Mouse (Mus musculus) embryonic facial prominence, embryonic 14.5 days (tissue): Measurements from ENCODE around the gene Fbxo45. TPM values are rescaled to one million over a fixed set of nuclear protein-coding genes. Genes with fewer than 3 reads are reported as not detected.

ENCODE experiments used
- ATAC-seq: fragments of 200-750 bp; cut with Nextera tagmentation; 2 replicates; pipeline ENCODE4 v1.8.0; 2017; ENCODE audit warnings: low read depth, moderate number of reproducible peaks, moderate TSS enrichment
- DNase-seq: peaks from one replicate; pipeline ENCODE4 v3.0.0-alpha.2; 2015; ENCODE audit warnings: low spot score
- H3K27ac ChIP-seq: fragments of 300-500 bp; sonication (generic); replicated peaks from 2 replicates; pipeline ENCODE4 v1.5.1; 2014; ENCODE audit warnings: low read depth, mild to moderate bottlenecking, low read length, moderate library complexity
- H3K27me3 ChIP-seq: fragments of 300-500 bp; sonication (generic); replicated peaks from 2 replicates; pipeline ENCODE4 v1.6.1; 2014; ENCODE audit warnings: low read length; ENCODE audit not compliant: control insufficient read depth, insufficient read depth
- H3K36me3 ChIP-seq: fragments of 300-500 bp; sonication (generic); 2 replicates; pipeline ENCODE4 v1.6.1; 2014; ENCODE audit warnings: low read length, mixed read lengths; ENCODE audit not compliant: control insufficient read depth, insufficient read depth
- H3K4me1 ChIP-seq: fragments of 300-500 bp; sonication (generic); 2 replicates; pipeline ENCODE4 v1.6.1; 2014; ENCODE audit warnings: antibody characterized with exemption, low read length; ENCODE audit not compliant: control insufficient read depth, insufficient read depth
- H3K4me2 ChIP-seq: fragments of 300-500 bp; sonication (generic); 2 replicates; pipeline ENCODE4 v1.6.1; 2014; ENCODE audit warnings: low read depth, mild to moderate bottlenecking, low read length, moderate library complexity, mixed read lengths
- H3K4me3 ChIP-seq: fragments of 300-500 bp; sonication (generic); 2 replicates; pipeline ENCODE4 v1.5.1; 2014; ENCODE audit warnings: low read depth, mild to moderate bottlenecking, low read length
- H3K9ac ChIP-seq: fragments of 300-500 bp; sonication (generic); 2 replicates; pipeline ENCODE4 v1.6.1; 2014; ENCODE audit warnings: low read depth, mild to moderate bottlenecking, low read length, moderate library complexity, mixed read lengths
- H3K9me3 ChIP-seq: fragments of 300-500 bp; sonication (generic); 2 replicates; pipeline ENCODE4 v1.6.1; 2016; ENCODE audit warnings: low read length; ENCODE audit not compliant: control insufficient read depth
- WGBS: fragments of 180-500 bp; shearing (Covaris S2); extraction: QIAGEN DNeasy Blood & Tissue Kit; methylation state at CpG from one replicate; pipeline ENCODE4 v1.1.7; 2014; 5-methylcytosine and 5-hydroxymethylcytosine counted together
- microRNA counts: library from miRNA; unstranded; fragments of <30 nt; microRNA quantifications from one replicate; lab custom pipeline; 2017
- microRNA-seq: library from miRNA; unstranded; fragments of <30 nt; microRNA quantifications from one replicate; pipeline ENCODE4, GENCODE M21; 2016; ENCODE audit warnings: borderline number of aligned reads
- polyA plus RNA-seq: library from polyadenylated mRNA; unstranded; fragments of >200 nt; fragmentation: Nextera tagmentation; extraction: Ambion mirVana; gene quantifications from 2 replicates; pipeline ENCODE4 v1.2.1, GENCODE M21; 2014

Gene Fbxo45
- polyA plus RNA-seq, 1 experiment from 2014 or later, result 14.0 TPM

GRCm38 (mm10) chr16:32190011-32190441 is 56.9 kb downstream of the Fbxo45 start:
- Histone ChIP-seq H3K4me2 (no peak overlapping the region), H3K36me3 (no peaks in the 10 kb centered on the region)
- DNase-seq, result no peak

GRCm38 (mm10) chr16:32189109-32189508 is 57.8 kb downstream of the Fbxo45 start:
- Histone ChIP-seq H3K4me2 (no peak overlapping the region), H3K9ac (no peak overlapping the region), H3K9me3 (no peaks in the 10 kb centered on the region), H3K4me1 (no peaks in the 10 kb centered on the region), H3K36me3 (no peaks in the 10 kb centered on the region), H3K27me3 (no peaks in the 10 kb centered on the region), H3K27ac (no peak overlapping the region), H3K4me3 (no peak overlapping the region)
- DNase-seq (no peak), ATAC-seq (no peak)
- 46% methylated on average over 6 of the region's 6 CpGs for WGBS

More at GRCm38 (mm10) chr16:32190011-32190441, 56.9 kb downstream of the Fbxo45 start:
- ATAC-seq, result no peak
- Histone ChIP-seq H3K9ac (no peak overlapping the region), H3K4me1 (no peaks in the 10 kb centered on the region), H3K27me3 (no peaks in the 10 kb centered on the region), H3K9me3 (no peaks in the 10 kb centered on the region), H3K27ac (no peak overlapping the region), H3K4me3 (no peak overlapping the region)
- 68% methylated on average over 12 of the region's 12 CpGs for WGBS

- H3K36me3 ChIP-seq, result no peaks in the 10 kb centered on the region
- H3K4me3 ChIP-seq, result no peak overlapping the region
- no peaks in the 10 kb centered on the region for H3K4me1 ChIP-seq
- no peaks in the 10 kb centered on the region for H3K27me3 ChIP-seq
- no peak overlapping the region for H3K4me2 ChIP-seq
- H3K9ac ChIP-seq, result no peak overlapping the region
- no peak for DNase-seq
- ATAC-seq, result no peak
- no peaks in the 10 kb centered on the region for H3K9me3 ChIP-seq
- 89% methylated on average over 5 of the region's 5 CpGs for WGBS
- H3K27ac ChIP-seq, result no peak overlapping the region
Measured at GRCm38 (mm10) chr16:32186056-32186455, 60.9 kb downstream of the Fbxo45 start.

MicroRNAs within 50 kb of the gene (microRNA counts, 519-probe panel; counts per million panel counts)
- microRNA mmu-miR-1946a (lab: Ali Mortazavi, UCI), result 2,196 counts per million, percentile 30 among the panel's probes with 10 or more counts

Small RNA genes lying within 50 kb of the gene (microRNA-seq; reads per million reads assigned to microRNA genes)
- gene Mir1946a, result not detected

Other genes starting within 250 kb of the Fbxo45 start
- gene Senp5, start 243.9 kb downstream of the Fbxo45 start, polyA plus RNA-seq, result 7.8 and 8.2 TPM in 2 replicates
- gene Pak2, start 167.8 kb downstream of the Fbxo45 start, polyA plus RNA-seq, result 34.1 and 36.3 TPM in 2 replicates
- 88.2 and 92.4 TPM in 2 replicates for gene Pigx, start 147.4 kb downstream of the Fbxo45 start, polyA plus RNA-seq
- 26.0 and 29.4 TPM in 2 replicates for gene Cep19, start 147.4 kb downstream of the Fbxo45 start, polyA plus RNA-seq
- gene Nrros, start 81.6 kb downstream of the Fbxo45 start, polyA plus RNA-seq, result 23.1 and 23.7 TPM in 2 replicates
- gene Bex6, start 67.3 kb downstream of the Fbxo45 start, polyA plus RNA-seq, result not detected in 2 replicates
- 17.3 and 20.0 TPM in 2 replicates for gene Wdr53, start 69 bp upstream of the Fbxo45 start, polyA plus RNA-seq
- gene Smco1, start 24.3 kb upstream of the Fbxo45 start, polyA plus RNA-seq, result not detected in 2 replicates
- 22.0 and 23.4 TPM in 2 replicates for gene Rnf168, start 30.3 kb upstream of the Fbxo45 start, polyA plus RNA-seq
- gene Ubxn7, start 85.1 kb upstream of the Fbxo45 start, polyA plus RNA-seq, result 21.1 and 23.7 TPM in 2 replicates
- gene Tm4sf19, start 153.3 kb upstream of the Fbxo45 start, polyA plus RNA-seq, result 0.14 TPM in 1 of 2 replicates, not detected in the other
- 29.2 and 30.4 TPM in 2 replicates for gene Tctex1d2, start 172.5 kb upstream of the Fbxo45 start, polyA plus RNA-seq
- gene Pcyt1a, start 183.8 kb upstream of the Fbxo45 start, polyA plus RNA-seq, result 43.2 and 45.7 TPM in 2 replicates
- gene Slc51a, start 240.7 kb upstream of the Fbxo45 start, polyA plus RNA-seq, result 0.29 TPM in 2 replicates
- not detected in 2 replicates for gene Zdhhc19, start 249.1 kb upstream of the Fbxo45 start, polyA plus RNA-seq